Mouse (Mus musculus): Measurements from ENCODE around the gene Sorcs3.

GRCm38 (mm10) chr19:48331640-48332039, 125.8 kb downstream of the Sorcs3 start:
- TF ChIP-seq FLI1 (IDR thresholded peaks at IDR 0.05; ENCODE audit: low read length) = no peak
- no peak for TF ChIP-seq GATA1 (IDR thresholded peaks at IDR 0.05; ENCODE audit: borderline replicate concordance, low read length)
